Mouse (Mus musculus) limb, embryonic 15.5 days (tissue): ENCODE measurements at regions not wholly inside any gene's neighbourhood (a gene's known extent, or its start where the extent isn't known, plus 50 kb on each side); places are given as distances from the start of the nearest gene placed in this dataset.

Experiments
- ATAC-seq: fragments of 200-750 bp; cut with Nextera tagmentation; 2 replicates; pipeline ENCODE4 v1.8.0; 2017; ENCODE audit warnings: low read depth, moderate TSS enrichment; ENCODE audit not compliant: insufficient number of reproducible peaks, low FRiP score, low TSS enrichment
- H3K27ac ChIP-seq: fragments of 300-500 bp; sonication (generic); 2 replicates; pipeline ENCODE4 v1.5.1; 2015; ENCODE audit warnings: moderate library complexity, mild to moderate bottlenecking, inconsistent platforms
- H3K27me3 ChIP-seq: fragments of 300-500 bp; sonication (generic); 2 replicates; pipeline ENCODE4 v1.6.1; 2015; ENCODE audit warnings: inconsistent platforms
- H3K36me3 ChIP-seq: fragments of 300-500 bp; sonication (generic); 2 replicates; pipeline ENCODE4 v1.6.1; 2015; ENCODE audit warnings: inconsistent platforms
- H3K4me1 ChIP-seq: fragments of 300-500 bp; sonication (generic); 2 replicates; pipeline ENCODE4 v1.6.1; 2015; ENCODE audit warnings: inconsistent platforms
- H3K4me2 ChIP-seq: fragments of 300-500 bp; sonication (generic); 2 replicates; pipeline ENCODE4 v1.6.1; 2015; ENCODE audit warnings: mild to moderate bottlenecking, inconsistent platforms
- H3K4me3 ChIP-seq: fragments of 300-500 bp; sonication (generic); 2 replicates; pipeline ENCODE4 v1.5.1; 2015; ENCODE audit warnings: mild to moderate bottlenecking, inconsistent platforms
- H3K9ac ChIP-seq: fragments of 300-500 bp; sonication (generic); 2 replicates; pipeline ENCODE4 v1.6.1; 2015; ENCODE audit warnings: inconsistent platforms
- H3K9me3 ChIP-seq: fragments of 300-500 bp; sonication (generic); 2 replicates; pipeline ENCODE4 v1.6.1; 2016; ENCODE audit warnings: inconsistent platforms
- WGBS: fragments of 180-500 bp; shearing (Covaris S2); methylation state at CpG from one replicate; pipeline ENCODE4 v1.1.7; 2015; 5-methylcytosine and 5-hydroxymethylcytosine counted together

DNA sequence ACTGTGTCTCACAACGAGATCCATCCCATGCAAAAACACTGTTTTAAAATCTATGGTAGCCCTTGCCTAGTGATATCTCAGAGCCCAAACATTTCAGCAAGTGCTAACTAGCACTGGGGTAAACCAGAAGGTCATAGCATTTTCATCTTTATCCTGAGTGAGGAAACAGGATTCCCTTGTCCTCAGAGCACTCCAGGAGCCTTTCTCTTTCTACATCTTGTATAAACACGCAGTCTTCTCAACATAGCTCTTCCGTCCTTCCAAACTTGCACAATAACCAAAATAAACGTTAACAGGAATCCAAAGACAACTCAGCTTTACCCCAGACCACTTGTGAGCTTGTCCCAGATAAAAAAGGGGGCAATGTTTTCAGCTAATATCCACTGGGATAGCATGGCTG is 323.8 kb upstream of the Npvf start:
- no peak overlapping the region for H3K4me2 ChIP-seq
- no peaks in the 10 kb centered on the region for H3K36me3 ChIP-seq
- ATAC-seq = no peak
- no peak overlapping the region for H3K27ac ChIP-seq
- H3K4me1 ChIP-seq = peaks cover 29% of the 10 kb centered on the region
- H3K9ac ChIP-seq = no peak overlapping the region
- WGBS = 63% methylated on average over 4 of the region's 4 CpGs
- H3K27me3 ChIP-seq = no peaks in the 10 kb centered on the region
- no peaks in the 10 kb centered on the region for H3K9me3 ChIP-seq
- no peak overlapping the region for H3K4me3 ChIP-seq

DNA sequence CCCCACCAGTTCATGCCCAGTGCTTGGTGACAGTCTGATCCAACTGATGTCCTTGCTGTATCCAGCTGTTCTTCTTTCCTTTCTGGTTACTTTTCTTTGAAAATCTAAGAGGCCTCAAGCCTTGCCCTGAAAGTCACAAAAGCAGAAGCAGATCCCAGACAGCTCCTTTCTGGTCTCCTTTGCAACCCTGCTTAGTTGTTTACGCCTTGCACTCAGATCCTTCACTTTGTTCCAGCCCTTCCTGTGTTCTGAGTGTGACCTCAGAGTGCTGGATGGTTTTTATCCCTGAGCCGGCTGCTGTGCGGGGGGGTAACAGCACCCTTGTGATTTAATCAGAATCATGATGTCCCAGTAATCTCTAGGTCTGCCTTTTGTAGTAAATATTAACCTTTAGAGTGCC is 324.3 kb upstream of the Npvf start:
- Histone ChIP-seq H3K27me3 (no peaks in the 10 kb centered on the region), H3K9me3 (no peaks in the 10 kb centered on the region), H3K4me3 (no peak overlapping the region), H3K36me3 (no peaks in the 10 kb centered on the region), H3K9ac (no peak overlapping the region), H3K4me2 (no peak overlapping the region), H3K27ac (peak overlapping the region; percentile 17; the same call in 1 of the 2 replicates), H3K4me1 (peaks cover 33% of the 10 kb centered on the region)
- WGBS = 32% methylated on average over 3 of the region's 3 CpGs
- no peak for ATAC-seq

DNA sequence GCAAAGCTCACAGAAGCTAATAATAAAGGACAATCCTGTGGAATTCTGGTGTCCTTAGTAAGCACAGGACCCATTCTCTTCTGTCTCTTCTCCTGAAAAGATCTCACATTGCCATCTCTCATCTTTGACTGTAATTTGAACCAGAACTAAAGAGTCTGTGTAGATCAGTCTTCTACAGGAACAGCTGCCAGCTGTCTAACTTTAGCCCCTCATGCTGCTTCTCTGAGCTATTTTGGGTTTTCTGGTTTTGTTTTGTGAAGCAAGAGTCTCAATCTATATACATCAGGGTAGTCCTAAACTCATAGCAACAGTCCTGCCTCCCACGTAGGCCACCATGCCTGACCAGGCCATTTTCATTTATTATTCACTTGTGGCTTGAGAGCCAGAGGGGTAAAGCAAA is 325.5 kb upstream of the Npvf start:
- ATAC-seq = no peak
- peak overlapping the region; percentile 33; the same call in 1 of the 2 replicates for H3K27ac ChIP-seq

DNA sequence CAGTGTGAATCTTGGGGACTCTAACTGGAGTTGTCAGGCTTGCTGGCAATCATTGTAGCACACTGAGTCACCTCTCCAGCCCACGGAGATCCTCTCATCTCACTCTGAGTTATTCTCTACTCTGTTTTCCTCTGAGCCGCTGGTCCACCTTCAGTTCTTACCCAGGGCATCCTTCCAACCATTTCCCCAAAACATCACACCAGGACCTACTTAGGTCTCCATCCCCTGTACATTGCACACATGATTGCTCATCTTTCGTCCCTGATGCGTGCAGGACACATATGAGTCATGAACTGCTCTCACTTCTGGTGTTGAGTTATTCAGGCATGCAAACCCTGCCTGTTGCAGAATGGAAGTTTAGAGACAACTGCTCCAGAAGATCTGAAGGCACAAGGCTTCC is 326.1 kb upstream of the Npvf start:
- no peak for ATAC-seq
- Histone ChIP-seq H3K4me2 (no peak overlapping the region), H3K4me1 (peaks cover 49% of the 10 kb centered on the region), H3K4me3 (no peak overlapping the region), H3K9me3 (no peaks in the 10 kb centered on the region), H3K27ac (peak overlapping the region; percentile 33; the same call in 1 of the 2 replicates), H3K36me3 (no peaks in the 10 kb centered on the region), H3K9ac (no peak overlapping the region), H3K27me3 (no peaks in the 10 kb centered on the region)
- 76% methylated on average over 4 of the region's 4 CpGs for WGBS

More for the DNA sequence above, 325.5 kb upstream of the Npvf start:
- no peak overlapping the region for H3K4me2 ChIP-seq
- H3K4me3 ChIP-seq = no peak overlapping the region
- H3K36me3 ChIP-seq = no peaks in the 10 kb centered on the region
- H3K27me3 ChIP-seq = no peaks in the 10 kb centered on the region
- no peak overlapping the region for H3K9ac ChIP-seq
- H3K4me1 ChIP-seq = peaks cover 44% of the 10 kb centered on the region
- WGBS = 45% methylated on average over 1 of the region's 1 CpGs
- no peaks in the 10 kb centered on the region for H3K9me3 ChIP-seq

DNA sequence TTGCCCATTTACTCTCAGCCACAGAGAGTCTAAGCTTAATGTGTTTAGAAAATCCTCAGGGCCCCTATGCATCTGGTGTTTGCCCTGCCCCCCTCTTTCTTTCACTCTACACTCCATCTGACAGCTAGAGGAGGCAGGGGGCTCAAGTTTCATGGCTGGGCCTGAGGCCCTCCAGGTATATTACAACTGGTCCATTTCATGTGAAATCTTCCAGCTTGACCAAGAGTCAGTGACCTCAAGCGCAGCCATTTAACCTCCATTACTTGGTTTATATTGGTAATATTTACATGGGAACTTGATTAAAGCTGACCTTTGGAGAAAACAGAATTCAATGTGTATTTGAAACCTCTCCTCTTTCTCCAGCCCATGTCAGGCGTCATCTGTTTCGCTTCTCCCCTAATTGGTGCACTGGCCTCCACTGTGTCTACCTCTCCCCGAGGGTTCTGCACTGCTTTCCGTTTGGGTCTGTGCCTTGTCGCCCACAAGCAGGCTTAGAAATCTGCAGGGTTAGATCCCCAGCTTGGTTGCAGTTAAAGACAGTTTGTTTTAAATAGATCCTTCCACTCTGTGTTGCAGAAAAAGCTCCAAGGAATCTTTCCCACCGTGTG is 327.6 kb upstream of the Npvf start:
- Histone ChIP-seq H3K27me3 (no peaks in the 10 kb centered on the region), H3K27ac (peak overlapping the region; percentile 22; the same call in 1 of the 2 replicates), H3K9ac (no peak overlapping the region), H3K36me3 (no peaks in the 10 kb centered on the region), H3K4me2 (no peak overlapping the region), H3K9me3 (no peaks in the 10 kb centered on the region), H3K4me3 (no peak overlapping the region), H3K4me1 (peaks cover 58% of the 10 kb centered on the region)
- WGBS = 28% methylated on average over 7 of the region's 7 CpGs
- no peak for ATAC-seq

DNA sequence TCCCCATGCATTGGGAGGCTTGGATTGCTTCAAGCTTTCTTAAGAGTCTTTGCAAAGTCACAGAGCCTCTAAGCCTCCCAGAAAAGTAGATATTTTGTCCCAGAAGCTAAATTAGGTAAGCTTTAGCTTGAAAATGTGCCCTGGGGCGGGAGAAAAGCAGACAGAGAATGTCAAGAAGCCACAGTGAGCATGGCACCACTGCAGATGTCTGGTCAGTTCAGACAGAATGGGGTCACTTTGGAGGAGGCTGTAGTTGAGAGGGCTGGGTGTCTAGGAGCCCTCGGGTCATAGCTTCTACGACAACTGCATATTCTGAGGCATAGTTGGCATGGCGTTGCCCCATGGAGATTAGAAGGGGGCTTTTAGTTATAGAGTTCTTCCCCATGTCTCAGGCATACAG is 328.6 kb upstream of the Npvf start:
- Histone ChIP-seq H3K27me3 (0 out of 2 replicates have a peak, but pooled peaks cover 4% of the 10 kb centered on the region), H3K9me3 (no peaks in the 10 kb centered on the region), H3K36me3 (no peaks in the 10 kb centered on the region), H3K9ac (no peak overlapping the region), H3K4me1 (peaks cover 59% of the 10 kb centered on the region), H3K4me3 (no peak overlapping the region), H3K4me2 (no peak overlapping the region), H3K27ac (peak overlapping the region; percentile 54)
- 60% methylated on average over 4 of the region's 4 CpGs for WGBS
- ATAC-seq = no peak

DNA sequence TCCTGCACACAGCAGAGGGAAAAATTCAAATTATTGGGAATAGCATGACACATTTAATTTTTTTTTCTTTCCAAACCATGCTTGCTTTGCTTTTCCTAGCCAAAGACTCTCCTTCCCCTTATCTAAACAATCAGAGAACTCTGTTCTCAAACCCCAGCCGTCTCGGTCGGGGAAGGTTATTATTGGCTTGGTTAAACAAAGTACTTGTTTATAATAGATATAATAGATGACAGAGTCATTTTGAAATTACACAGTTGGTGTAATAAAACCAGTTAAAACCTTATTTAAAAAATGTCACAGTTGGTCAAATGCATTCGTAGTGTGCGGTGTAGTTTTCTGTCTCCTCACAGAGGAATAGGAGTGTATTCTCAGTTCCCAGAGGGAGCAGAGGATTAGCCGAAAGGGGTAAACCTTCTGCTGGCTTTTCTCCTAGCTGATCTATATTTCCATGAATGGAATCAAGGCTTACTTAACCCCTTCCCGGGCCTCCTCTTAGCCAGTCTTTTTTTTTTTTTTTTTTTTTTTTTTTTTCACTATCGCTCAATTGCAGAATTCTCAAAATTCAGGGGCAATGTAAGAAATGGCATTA is 329.4 kb upstream of the Npvf start:
- H3K27me3 ChIP-seq = 0 out of 2 replicates have a peak, but pooled peaks cover 5% of the 10 kb centered on the region
- no peak overlapping the region for H3K4me2 ChIP-seq
- no peak for ATAC-seq
- H3K27ac ChIP-seq = 0 out of 2 replicates have a peak overlapping the region, but pooled peaks have one; percentile 54
- H3K9me3 ChIP-seq = no peaks in the 10 kb centered on the region
- 35% methylated on average over 8 of the region's 8 CpGs for WGBS
- H3K4me3 ChIP-seq = no peak overlapping the region
- H3K9ac ChIP-seq = no peak overlapping the region
- H3K4me1 ChIP-seq = peaks cover 53% of the 10 kb centered on the region
- H3K36me3 ChIP-seq = no peaks in the 10 kb centered on the region

DNA sequence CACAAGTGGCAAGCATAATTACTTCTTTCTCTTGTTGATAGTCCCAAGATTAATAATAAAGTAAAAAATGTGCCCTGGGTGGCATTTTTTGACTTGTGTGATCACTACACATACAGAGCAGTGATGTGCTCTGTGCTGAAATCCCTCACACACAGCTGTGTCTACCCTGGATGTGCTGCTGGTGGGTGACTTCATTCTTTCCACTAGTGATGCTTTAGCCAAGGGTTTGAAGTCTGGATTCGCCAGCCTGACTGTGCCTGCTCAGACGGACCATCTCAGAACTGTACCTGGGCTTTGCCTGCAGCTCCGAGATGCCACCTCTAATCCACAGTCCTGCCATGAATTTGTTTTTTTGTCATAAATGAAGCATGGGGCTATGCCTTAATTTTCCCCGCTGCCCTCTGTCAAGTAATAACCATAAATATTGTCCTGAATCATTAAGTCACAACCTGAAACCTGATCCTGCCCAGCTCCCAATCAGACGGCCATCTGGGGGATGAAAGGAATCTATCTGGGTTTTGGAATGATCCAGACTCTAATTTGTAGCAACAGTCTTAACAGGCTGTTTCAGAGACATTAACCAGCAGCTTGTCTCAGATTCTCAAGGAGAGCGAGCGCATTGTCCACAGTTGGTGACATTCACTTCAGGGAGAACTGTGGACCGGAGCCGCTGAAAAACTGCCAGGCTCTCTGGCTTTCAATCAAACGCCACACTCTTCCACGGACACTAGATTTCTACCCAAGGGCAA is 330.1 kb upstream of the Npvf start:
- Histone ChIP-seq H3K36me3 (no peaks in the 10 kb centered on the region), H3K27ac (peak overlapping the region; percentile 54), H3K9me3 (no peaks in the 10 kb centered on the region), H3K4me3 (no peak overlapping the region), H3K27me3 (0 out of 2 replicates have a peak, but pooled peaks cover 7% of the 10 kb centered on the region), H3K4me2 (no peak overlapping the region), H3K4me1 (peaks cover 52% of the 10 kb centered on the region), H3K9ac (no peak overlapping the region)
- 26% methylated on average over 11 of the region's 11 CpGs for WGBS
- ATAC-seq = no peak

DNA sequence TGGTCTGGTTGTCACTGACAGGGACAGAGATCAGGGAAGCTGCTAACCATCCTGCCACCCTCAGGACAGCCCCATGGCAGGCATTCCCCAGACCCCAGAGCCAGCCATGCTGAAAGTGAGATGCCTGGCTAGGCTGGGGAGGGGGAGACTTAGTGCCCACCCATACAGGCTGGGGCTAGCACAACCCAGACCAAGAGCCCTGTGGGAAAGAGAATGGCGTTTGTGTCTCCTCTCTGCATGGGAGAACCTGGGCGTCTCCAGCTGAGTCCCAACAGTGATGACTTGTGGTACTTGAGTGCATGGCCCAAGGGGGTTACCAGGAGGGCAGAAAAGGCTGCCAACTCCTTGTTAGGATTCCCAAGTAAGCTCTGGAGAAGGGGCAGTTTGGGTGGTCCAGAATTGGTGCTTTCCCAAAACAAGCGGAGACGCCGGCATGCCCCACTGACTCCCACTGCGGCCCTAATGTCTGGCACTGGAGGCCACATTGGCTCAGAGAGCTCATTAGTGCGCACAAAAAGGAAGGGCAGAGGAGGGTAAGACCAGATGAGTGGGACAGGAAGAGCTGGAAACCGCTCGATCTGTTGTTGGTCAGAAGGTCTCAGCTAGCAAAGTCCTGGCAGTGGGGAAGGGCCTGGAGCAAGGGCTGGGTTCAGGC is 332.2 kb upstream of the Npvf start:
- 45% methylated on average over 9 of the region's 9 CpGs for WGBS
- Histone ChIP-seq H3K27me3 (0 out of 2 replicates have a peak, but pooled peaks cover 7% of the 10 kb centered on the region), H3K4me3 (no peak overlapping the region), H3K9me3 (no peaks in the 10 kb centered on the region), H3K36me3 (no peaks in the 10 kb centered on the region), H3K4me1 (peaks cover 51% of the 10 kb centered on the region), H3K9ac (no peak overlapping the region), H3K4me2 (no peak overlapping the region), H3K27ac (peak overlapping the region; percentile 43; the same call in 1 of the 2 replicates)
- peak; percentile 47 for ATAC-seq

DNA sequence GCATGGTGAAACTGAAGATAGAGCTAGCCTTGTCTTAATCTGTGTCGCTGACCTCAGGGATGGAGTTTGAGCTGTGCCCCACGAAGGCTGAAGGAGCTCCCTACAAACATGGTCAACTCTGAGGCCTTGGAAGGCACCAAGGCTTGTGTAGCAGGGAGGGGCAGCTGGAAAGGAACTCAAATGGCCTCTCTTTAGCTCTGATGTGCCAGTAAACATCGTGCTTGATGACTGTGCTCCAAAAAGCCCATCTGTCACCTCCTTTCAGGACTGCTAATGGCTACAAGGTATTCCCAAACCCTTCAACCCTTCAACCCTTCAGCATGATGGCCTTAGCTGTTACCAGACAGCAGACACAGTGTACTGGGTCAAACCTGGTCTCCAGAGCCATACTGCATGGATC is 334.3 kb upstream of the Npvf start:
- H3K9me3 ChIP-seq = no peaks in the 10 kb centered on the region
- H3K4me2 ChIP-seq = no peak overlapping the region
- H3K4me1 ChIP-seq = peaks cover 35% of the 10 kb centered on the region
- H3K4me3 ChIP-seq = no peak overlapping the region
- ATAC-seq = no peak
- no peaks in the 10 kb centered on the region for H3K36me3 ChIP-seq
- H3K9ac ChIP-seq = no peak overlapping the region
- no peak overlapping the region for H3K27ac ChIP-seq
- 83% methylated on average over 3 of the region's 3 CpGs for WGBS
- H3K27me3 ChIP-seq = 0 out of 2 replicates have a peak, but pooled peaks cover 7% of the 10 kb centered on the region

DNA sequence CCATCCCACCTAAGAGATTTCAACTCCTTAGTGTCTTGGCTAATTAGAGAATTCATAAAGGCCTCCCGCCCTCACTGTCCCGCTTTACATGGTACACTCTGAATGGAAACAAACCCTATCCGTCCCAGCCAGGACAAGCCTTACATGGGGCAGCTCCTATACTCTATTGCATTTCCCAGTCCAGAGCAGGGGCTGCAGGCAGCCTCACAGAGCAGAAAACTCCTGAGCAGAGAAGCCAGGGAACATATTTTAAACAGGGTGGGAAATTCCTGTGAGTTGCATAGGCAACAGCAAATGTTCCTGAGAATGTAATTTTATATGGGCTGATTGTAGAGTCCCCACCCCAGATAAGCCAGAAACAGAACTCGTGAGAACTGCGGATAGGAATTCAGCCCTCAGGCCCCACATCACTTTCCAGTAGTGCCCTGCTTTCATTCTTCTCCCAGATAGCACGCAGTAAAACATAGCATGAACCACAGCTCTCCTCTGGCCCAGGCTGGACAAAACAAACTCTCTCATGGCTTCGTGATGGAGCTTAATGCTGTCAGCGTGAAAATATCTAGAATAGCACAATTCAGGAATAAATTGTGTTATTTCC is 337.4 kb upstream of the Npvf start:
- no peak for ATAC-seq
- H3K27me3 ChIP-seq = peaks cover 7% of the 10 kb centered on the region; the same call in 1 of the 2 replicates
- H3K9me3 ChIP-seq = no peaks in the 10 kb centered on the region
- peaks cover 23% of the 10 kb centered on the region for H3K4me1 ChIP-seq
- whole genome bisulfite sequencing = 59% methylated on average over 8 of the region's 8 CpGs
- no peak overlapping the region for H3K4me2 ChIP-seq
- no peak overlapping the region for H3K4me3 ChIP-seq
- H3K9ac ChIP-seq = no peak overlapping the region
- peak overlapping the region; percentile 43 for H3K27ac ChIP-seq
- H3K36me3 ChIP-seq = no peaks in the 10 kb centered on the region
